Mouse (Mus musculus) lung, postnatal 4 days (tissue): Measurements from ENCODE around the gene Sgta.
"Not testable (repeated sequence)": the region's sequence is repeated elsewhere in the genome, so short reads cannot be mapped to it uniquely, and the experiment has no call there.

Experiments used
- DNase-seq, 2 experiments: peaks; one replicate each; pipeline ENCODE4 v3.0.0; 2021

The Sgta gene

GRCm38 (mm10) chr10:81059603-81060543, at the start of gene Sgta:
Sgta (minus strand) TSS chr10:81060181.
- DNase-seq = peak; percentile 99

DNA sequence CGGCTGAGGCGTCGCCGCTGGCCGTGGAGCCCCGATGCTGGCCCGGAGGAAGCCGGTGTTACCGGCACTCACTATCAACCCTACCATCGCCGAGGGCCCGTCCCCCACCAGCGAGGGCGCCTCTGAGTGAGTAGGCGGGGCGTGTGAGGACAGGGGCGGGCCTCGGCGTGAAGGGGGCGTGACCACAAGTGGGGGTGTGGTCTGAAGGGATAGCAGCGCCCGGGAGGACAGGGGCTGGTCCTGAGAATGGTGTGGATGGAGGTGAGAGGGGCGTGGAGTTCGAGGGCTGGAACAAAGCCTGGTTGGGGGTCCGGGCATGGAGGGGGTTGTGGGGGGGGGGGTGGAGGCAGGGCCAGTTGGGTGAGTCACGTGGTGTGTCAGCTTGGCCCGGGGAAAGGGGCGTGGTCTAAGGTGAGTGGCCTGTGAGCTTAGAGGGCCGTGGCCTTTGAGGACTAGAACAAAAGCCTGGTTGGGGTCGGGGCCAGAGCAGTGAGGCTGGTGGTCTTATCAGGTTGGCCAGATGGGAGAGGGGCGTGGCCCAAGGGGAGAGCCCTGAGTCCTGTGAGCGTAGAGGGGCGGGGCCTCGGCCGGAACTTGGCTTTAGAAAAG, 46.2 kb upstream of the Sgta start:
- peak; percentile 92 to 93 for DNase-seq

- DNase-seq = peak; percentile 99
Observed at GRCm38 (mm10) chr10:81105565-81106112, 45.7 kb upstream of the Sgta start, which contains the start of gene Map2k2. Map2k2 (plus strand) TSS chr10:81105915.

DNA sequence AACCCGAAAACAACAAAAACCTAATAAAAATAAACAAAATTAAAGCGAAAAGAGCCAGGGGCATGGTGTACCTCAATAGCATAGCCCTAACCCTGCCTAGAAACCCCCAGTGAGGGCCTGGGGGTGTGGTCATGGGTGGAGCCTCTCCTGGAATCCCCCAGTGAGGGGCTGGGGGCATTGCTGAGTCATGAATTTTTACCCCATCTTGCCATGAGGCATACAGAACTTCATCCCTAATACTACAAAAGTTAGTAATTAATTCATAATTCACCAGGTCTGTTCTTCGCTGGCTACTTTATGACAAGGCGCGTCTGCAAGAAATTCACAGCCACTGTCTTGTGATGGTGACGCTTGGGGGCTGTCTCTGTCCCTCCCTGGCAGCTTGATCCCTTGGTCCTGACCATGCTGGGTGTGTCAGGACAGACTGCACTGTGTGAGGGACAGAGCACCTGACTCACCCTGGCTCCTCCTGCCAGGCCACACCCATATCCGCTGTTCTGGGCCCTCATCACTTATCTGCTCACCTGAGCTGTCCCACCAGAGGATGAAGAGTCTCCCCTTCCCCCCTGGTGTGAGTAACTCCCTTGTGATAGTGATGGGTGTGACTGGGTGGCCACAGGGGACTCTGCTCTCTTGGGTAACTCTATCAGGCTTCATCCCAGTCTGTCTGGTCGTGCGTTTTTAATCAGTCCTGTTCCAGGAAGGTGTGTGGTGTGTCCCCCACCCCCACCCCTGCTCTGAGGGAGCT, 35.1 kb upstream of the Sgta start:
- DNase-seq = no peak

GRCm38 (mm10) chr10:81092465-81093250, 32.7 kb upstream of the Sgta start:
- peak; percentile 51 to 58 for DNase-seq

GRCm38 (mm10) chr10:81090621-81091020, 30.6 kb upstream of the Sgta start:
- no peak for DNase-seq

DNA sequence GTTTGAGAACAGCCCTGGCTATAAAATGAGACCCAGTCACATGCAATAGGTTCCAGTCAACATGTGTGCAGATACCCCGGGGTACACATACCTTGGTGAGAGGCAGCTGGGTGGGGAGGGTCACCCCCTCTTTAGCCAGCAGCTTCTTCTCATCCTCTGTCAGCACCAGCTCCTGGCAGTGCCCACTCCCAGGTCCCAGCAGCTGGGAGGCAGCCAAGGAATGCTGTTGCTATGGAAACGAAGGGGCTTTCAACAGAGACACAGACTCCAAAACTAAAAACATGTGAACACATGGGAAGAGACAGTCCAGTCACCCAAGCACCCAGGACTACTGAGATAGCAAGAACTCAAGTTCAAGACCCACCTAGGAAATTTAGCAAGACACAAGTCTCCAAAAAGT, 29.2 kb upstream of the Sgta start:
- no peak for DNase-seq

- DNase-seq = no peak
Observed at GRCm38 (mm10) chr10:81087021-81087420, 27.0 kb upstream of the Sgta start.

GRCm38 (mm10) chr10:81082168-81082960, 22.4 kb upstream of the Sgta start:
- peak in 1 of 2 experiments; percentile 83 for DNase-seq

DNA sequence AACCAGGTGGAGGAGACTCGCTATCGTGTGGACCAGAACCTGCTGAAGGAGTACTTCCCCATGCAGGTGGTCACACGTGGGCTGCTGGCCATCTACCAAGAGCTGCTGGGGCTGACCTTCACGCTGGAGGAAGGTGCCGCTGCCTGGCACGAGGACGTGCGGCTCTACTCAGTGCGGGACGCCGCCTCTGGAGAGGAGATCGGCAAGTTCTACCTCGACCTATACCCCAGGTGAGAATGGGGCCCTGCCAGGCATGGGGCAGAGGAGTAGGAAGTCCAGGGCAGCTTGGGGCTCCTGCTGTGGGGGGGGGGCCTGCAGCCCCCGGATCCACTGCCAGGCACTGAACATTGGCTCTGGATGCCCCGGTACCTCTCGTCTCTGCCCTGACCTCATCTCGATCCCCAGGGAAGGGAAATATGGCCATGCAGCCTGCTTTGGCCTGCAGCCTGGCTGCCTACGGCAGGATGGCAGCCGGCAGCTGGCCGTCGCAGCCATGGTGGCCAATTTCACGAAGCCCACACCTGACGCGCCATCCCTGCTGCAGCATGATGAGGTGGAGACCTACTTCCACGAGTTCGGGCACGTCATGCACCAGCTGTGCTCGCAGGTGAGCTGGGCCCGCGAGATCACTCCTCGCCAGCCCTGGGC, 20.2 kb upstream of the Sgta start:
- DNase-seq = no peak

DNA sequence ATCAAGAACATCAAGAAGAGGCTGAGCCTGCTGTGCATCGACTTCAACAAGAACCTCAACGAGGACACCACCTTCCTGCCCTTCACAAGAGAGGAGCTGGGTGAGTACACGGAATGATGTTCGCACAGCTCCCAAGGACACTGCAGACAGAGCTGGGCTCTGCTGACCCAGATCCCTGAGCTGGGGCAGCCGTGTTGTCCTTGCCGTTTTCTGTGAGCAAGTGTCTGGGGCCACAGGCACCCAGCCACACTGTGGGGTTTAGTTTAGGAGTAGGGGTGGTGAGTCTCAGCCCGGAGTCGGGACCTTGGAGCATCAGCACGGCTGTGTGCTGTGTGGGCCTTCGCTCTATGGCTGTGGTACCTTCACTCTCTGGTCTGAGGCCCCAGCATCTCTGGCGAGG, 17.9 kb upstream of the Sgta start:
- DNase-seq = no peak

DNA sequence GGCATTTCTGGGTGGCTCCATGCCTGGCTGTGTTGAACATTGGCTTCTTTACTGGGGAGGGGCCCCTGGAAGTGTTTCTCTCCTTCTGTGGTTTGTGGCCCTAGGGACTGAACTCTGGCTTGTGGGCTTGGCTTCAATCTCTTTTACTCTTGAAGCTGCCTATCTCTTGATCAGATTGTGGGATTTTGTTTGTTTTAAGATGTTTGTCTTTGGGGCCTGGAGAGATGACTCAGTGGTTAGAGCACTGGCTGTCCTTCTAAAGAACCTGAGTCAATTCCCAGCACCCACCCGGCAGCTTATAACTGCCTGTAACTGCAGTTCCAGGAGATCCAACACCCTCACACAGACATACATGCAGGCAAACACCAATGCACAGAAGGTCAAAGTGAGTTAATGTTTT, 16.4 kb upstream of the Sgta start:
- DNase-seq = no peak

- DNase-seq = no peak
Observed at GRCm38 (mm10) chr10:81075734-81076133, 15.8 kb upstream of the Sgta start.

- DNase-seq = no peak
Observed at GRCm38 (mm10) chr10:81073464-81073863, 13.5 kb upstream of the Sgta start.

DNA sequence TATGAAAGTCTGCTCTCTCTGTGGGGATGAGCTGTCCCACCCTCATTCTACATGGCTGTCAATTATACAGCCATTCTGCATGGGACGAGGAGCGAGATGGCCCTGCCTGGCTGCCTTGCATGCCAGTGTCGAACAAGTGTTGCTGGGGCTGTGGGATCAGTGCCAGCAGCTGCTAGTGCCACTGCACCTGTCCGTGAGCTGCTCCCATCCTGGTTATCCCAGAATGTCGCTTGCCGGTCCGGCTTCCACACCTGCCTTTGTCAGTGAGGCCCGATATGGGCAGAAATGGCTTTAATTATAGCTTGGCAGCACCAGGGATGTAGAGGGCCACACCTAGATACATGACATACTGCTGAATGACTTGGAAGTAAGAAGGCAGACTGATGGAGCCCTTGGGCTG, 12.3 kb upstream of the Sgta start:
- no peak for DNase-seq

DNA sequence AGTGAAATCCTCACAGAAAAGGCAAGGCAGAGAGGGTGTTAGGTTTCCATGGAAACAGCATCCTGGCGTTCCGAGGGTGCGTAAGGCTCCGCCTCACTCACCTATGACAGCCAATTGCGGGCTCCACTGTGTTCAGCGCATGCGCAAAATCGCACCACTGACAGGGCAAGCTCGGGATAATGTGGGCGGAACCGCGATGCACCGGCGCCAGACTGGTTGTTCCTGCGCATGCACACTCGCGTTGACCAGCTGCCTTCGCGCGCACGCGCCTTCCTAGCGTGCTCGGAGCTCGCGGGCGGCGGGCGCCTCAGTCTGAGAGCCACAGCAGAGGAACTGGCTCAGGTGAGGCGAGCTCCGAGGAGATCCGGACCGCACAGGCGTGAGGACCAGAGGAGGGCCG, 9.9 kb upstream of the Sgta start, which contains the start of gene Thop1:
Gene Thop1, plus strand, starts transcription at position 200 of the 400 bp plus-strand sequence.
- DNase-seq = peak; percentile 98 to 99

DNA sequence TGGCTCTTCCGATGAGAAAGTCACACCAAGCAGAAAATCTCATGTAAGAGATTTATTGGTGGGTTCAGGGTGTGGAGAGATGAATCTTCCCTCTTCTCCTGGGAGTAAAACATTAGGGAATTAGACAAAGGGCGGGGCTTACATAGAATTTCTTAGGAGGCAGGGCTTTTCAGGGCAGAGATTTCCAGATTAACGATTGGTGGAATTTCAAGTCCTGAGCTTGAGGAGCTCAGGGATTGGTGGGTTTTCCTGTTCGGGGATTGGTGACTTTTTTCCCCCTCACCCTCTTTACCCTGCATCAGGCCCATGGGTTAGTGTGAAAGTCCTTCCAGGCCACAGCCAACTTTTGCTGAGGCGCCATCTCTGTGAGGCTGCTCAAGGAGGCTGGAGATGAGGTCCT, 8.7 kb upstream of the Sgta start:
- DNase-seq = no peak

- not testable (repeated sequence) for DNase-seq
Observed at GRCm38 (mm10) chr10:81064519-81064918, 4.5 kb upstream of the Sgta start.

DNA sequence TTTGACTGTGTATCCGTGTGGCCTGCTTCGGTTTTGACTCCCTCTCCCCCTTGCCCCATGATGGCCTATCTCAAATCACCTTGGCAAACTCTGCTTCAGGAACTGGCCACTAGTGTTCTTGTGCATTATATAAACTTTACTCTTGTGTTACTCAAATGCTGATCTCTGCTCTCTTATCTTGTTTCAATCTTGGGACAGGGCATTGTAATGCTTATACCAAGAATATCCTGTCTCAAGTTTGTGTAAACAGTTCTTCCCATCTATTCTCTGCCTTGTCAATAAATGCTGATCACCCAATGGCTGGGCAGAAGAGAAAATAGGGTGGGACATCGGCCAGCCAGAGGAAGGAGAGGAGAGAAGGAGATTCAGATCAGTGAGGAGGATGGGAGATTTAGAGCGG, 2.7 kb upstream of the Sgta start:
- peak in 1 of 2 experiments; percentile 26 for DNase-seq

DNA sequence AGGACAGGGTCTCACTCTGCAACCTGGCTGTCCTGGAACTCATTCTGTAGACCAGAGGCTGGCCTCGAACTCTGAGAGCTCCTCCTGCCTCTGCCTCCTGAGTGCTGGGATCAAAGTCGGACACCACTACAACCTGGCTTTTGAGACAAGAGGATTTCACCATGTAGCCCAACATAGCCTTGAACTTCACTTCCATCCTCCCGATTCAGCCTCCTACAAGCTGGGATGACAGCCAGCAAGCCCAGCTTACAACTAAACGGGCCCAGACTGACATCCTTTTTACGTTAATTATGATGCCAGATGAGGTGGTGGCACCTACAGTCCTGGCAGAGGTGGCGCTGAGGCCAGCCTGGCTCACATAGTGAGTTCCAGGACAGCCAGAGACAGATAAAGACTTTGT, 1.1 kb downstream of the Sgta start:
- no peak for DNase-seq
